Mouse (Mus musculus) hindbrain, embryonic 13.5 days (tissue): ENCODE measurements around the gene Galm. TPM values are rescaled to one million over a fixed set of nuclear protein-coding genes. Genes with fewer than 3 reads are reported as not detected.
A peak's percentile ranks its signal among the peaks of the same experiment; 100 is the strongest.

Source experiments
- ATAC-seq: fragments of 200-750 bp; cut with Nextera tagmentation; 2 replicates; pipeline ENCODE4 v1.8.0; 2017; ENCODE audit warnings: moderate TSS enrichment; ENCODE audit not compliant: low FRiP score
- H3K27ac ChIP-seq: fragments of 300-500 bp; sonication (generic); 2 replicates; pipeline ENCODE4 v1.5.1; 2015; ENCODE audit warnings: inconsistent platforms, mild to moderate bottlenecking, moderate library complexity
- H3K27me3 ChIP-seq: fragments of 300-500 bp; sonication (generic); 2 replicates; pipeline ENCODE4 v1.6.1; 2015; ENCODE audit warnings: mild to moderate bottlenecking, inconsistent platforms
- H3K36me3 ChIP-seq: fragments of 300-500 bp; sonication (generic); 2 replicates; pipeline ENCODE4 v1.6.1; 2015; ENCODE audit warnings: mild to moderate bottlenecking, inconsistent platforms
- H3K4me1 ChIP-seq: fragments of 300-500 bp; sonication (generic); replicated peaks from 2 replicates; pipeline ENCODE4 v1.6.1; 2015; ENCODE audit warnings: inconsistent platforms
- H3K4me2 ChIP-seq: fragments of 300-500 bp; sonication (generic); 2 replicates; pipeline ENCODE4 v1.6.1; 2015; ENCODE audit warnings: inconsistent platforms, mild to moderate bottlenecking, moderate library complexity
- H3K4me3 ChIP-seq: fragments of 300-500 bp; sonication (generic); 2 replicates; pipeline ENCODE4 v1.5.1; 2015; ENCODE audit warnings: mild to moderate bottlenecking, inconsistent platforms
- H3K9ac ChIP-seq: fragments of 300-500 bp; sonication (generic); 2 replicates; pipeline ENCODE4 v1.6.1; 2015; ENCODE audit warnings: mild to moderate bottlenecking, inconsistent platforms
- H3K9me3 ChIP-seq: fragments of 300-500 bp; sonication (generic); 2 replicates; pipeline ENCODE4 v1.6.1; 2016; ENCODE audit warnings: inconsistent platforms
- WGBS: fragments of 180-500 bp; shearing (Covaris S2); methylation state at CpG from one replicate; pipeline ENCODE4 v1.1.7; 2015; 5-methylcytosine and 5-hydroxymethylcytosine counted together
- polyA plus RNA-seq: library from polyadenylated mRNA; unstranded; fragments of >200 nt; fragmentation: Nextera tagmentation; extraction: Ambion mirVana; gene quantifications from 2 replicates; pipeline ENCODE4 v1.2.1, GENCODE M21; 2015

Gene Galm
- polyA plus RNA-seq, 1 experiment from 2014 or later, result 2.4 TPM

DNA sequence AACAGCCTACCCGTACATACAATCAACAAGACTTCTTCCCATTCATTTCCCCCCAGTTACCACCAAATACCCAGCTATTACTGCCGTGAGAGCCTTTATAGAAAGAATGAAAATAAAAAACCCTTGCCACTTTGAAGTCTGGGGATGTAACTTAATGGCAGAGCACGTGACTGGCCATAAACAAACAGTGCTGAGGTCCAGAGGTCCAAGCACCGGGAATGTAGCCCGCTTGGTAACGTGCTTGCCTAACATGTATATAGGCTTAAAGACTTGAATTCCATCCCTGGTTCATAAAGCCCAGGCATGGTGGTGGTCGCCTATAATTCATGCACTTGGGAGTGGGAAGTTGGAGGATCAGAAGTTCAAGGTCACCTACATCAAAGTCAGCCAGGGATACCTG, 4.6 kb downstream of the Galm start:
- no peak for ATAC-seq
- Histone ChIP-seq H3K27ac (no peak overlapping the region), H3K9ac (no peak overlapping the region), H3K4me3 (no peak overlapping the region), H3K36me3 (no peaks in the 10 kb centered on the region), H3K4me2 (no peak overlapping the region), H3K4me1 (peaks cover 9% of the 10 kb centered on the region), H3K27me3 (0 out of 2 replicates have a peak, but pooled peaks cover 7% of the 10 kb centered on the region), H3K9me3 (no peaks in the 10 kb centered on the region)
- 77% methylated on average over 7 of the region's 7 CpGs for WGBS

DNA sequence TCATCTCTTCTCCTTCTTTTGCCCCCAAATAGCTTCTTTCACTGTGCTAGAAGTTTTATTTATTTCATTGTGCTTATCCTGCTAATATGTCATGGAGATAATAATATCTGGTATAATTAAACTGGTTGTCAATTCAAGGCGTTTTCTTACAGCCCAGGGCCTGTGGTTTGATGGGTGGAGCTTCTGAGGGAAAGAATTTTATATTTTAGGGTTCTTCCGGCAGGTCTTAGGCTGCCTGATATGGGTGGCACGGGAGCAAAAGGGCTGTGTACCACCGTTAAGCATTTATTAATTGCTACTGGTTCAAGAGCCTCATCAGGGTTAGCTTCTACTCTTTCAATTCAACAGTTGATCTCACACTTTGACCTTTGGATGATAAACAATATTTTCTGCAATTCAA, 5.2 kb downstream of the Galm start:
- H3K4me2 ChIP-seq, result no peak overlapping the region
- H3K27ac ChIP-seq, result no peak overlapping the region
- H3K4me1 ChIP-seq, result peaks cover 8% of the 10 kb centered on the region
- no peak for ATAC-seq
- no peaks in the 10 kb centered on the region for H3K9me3 ChIP-seq
- WGBS, result 87% methylated on average over 4 of the region's 4 CpGs
- H3K36me3 ChIP-seq, result no peaks in the 10 kb centered on the region
- H3K4me3 ChIP-seq, result no peak overlapping the region
- no peak overlapping the region for H3K9ac ChIP-seq
- H3K27me3 ChIP-seq, result 0 out of 2 replicates have a peak, but pooled peaks cover 7% of the 10 kb centered on the region

DNA sequence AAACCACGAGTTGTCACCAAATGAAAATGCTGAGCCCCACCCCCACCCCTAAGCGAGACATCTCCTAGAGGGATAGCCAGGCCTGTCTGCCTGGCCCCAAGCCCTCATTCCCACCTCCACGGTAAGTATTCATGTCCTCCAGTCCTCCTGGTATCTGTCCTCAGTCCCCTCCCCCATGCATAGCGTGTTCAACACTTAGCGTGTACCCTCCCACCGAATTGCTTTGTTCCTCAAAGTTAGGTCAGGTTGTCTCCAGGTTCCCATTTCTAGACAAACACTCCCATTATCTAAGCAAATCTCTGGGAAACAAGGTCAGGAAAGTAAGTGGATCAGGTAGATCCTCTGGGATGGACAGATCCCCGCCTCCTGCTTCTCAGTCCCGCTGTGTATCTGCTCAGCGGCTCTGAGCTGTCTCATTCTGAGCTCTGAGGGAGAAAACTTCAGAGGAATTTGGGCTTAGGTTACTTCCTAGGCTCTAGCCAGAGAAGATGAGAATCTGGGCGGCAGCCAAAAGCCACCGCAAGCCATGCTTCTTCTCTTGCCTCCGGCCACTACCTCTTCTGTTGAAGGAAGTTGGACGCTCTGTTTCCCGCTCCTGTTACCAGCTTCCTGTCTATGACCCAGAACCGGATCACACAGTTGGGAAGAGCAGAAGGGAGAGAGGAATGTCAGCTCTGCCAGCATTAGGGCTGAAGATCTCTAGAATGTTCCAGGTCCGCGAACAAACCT, 11.3 kb downstream of the Galm start:
- H3K9me3 ChIP-seq, result no peaks in the 10 kb centered on the region
- H3K27ac ChIP-seq, result no peak overlapping the region
- H3K4me3 ChIP-seq, result no peak overlapping the region
- H3K27me3 ChIP-seq, result no peaks in the 10 kb centered on the region
- no peaks in the 10 kb centered on the region for H3K4me1 ChIP-seq
- no peak overlapping the region for H3K9ac ChIP-seq
- no peaks in the 10 kb centered on the region for H3K36me3 ChIP-seq
- H3K4me2 ChIP-seq, result no peak overlapping the region
- 86% methylated on average over 17 of the region's 17 CpGs for WGBS
- ATAC-seq, result no peak

DNA sequence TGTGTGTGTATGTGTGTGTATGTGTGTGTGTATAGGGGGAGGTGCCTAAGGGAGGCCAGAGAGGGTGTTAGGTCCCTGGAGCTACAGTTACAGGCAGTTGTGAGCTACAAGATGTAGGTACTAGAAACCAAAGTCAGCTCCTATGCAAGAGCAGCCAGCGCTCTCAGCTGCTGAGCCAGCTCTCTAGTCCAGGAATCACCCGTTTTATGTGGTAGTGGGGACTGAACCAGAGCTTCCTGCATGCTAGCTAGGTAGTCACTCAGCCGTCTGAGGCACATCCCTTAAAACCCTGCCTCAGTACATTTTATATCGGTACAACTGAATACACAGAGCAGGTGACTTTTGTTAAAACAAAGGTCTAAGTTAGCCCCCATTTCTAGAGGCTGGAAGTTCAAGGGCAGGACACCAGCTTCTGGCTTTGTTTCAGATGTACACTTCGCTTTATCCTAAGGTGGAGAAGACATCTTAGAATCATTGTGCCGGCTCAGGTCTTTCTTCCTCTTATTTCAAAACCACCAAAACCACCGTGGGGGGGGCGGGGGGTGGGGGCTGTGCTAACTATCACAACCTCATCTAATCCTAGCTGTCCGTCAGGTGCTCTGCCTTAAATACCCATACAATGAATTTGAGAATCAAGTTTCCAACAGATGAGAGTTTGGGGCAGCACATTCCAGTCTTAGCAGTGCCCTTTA, 12.6 kb downstream of the Galm start:
- H3K27me3 ChIP-seq, result no peaks in the 10 kb centered on the region
- 82% methylated on average over 9 of the region's 9 CpGs for WGBS
- H3K36me3 ChIP-seq, result no peaks in the 10 kb centered on the region
- ATAC-seq, result no peak
- H3K4me2 ChIP-seq, result no peak overlapping the region
- H3K4me1 ChIP-seq, result no peaks in the 10 kb centered on the region
- no peak overlapping the region for H3K4me3 ChIP-seq
- H3K9me3 ChIP-seq, result no peaks in the 10 kb centered on the region
- no peak overlapping the region for H3K9ac ChIP-seq
- H3K27ac ChIP-seq, result no peak overlapping the region

DNA sequence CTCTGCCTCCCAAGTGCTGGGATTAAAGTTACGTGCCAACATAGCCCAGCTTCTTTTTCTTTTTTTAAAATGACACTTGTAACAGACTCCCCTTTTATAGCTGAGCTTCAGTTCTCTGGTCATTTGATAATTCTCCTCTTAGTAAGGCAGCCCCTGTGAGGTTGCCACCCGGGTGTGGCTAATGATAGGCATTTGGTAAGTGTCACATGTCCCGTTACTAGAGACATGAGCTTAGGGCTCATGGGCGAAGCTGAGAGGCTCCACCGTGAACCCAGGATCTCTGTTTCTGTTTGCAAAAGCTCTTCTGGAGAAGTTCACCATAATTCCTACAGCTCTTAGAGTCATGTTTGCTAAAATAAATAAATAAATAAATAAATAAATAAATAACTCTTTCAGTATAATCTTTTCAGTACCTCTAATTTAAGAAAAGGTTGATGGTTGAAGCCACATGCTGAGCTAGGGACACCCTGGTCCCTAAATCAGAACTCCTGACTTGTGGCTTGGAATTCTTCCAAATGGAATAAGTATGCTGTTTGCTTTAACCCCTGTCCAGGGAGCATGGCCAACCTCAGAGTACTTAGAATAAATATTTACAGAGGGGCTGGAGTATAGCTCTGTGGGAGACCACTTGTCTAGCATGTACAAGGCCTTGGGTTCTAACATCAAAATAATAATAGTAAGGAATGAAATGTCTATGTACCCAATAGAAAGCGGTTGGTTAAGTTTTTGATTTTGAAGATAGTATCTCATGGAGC, 16.4 kb downstream of the Galm start:
- Histone ChIP-seq H3K27ac (no peak overlapping the region), H3K4me3 (no peak overlapping the region), H3K9ac (no peak overlapping the region), H3K27me3 (no peaks in the 10 kb centered on the region), H3K36me3 (no peaks in the 10 kb centered on the region), H3K4me1 (peaks cover 8% of the 10 kb centered on the region), H3K9me3 (no peaks in the 10 kb centered on the region), H3K4me2 (no peak overlapping the region)
- ATAC-seq, result no peak
- 85% methylated on average over 6 of the region's 6 CpGs for WGBS

- Histone ChIP-seq H3K27ac (no peak overlapping the region), H3K36me3 (no peaks in the 10 kb centered on the region), H3K4me3 (no peak overlapping the region), H3K4me1 (peaks cover 8% of the 10 kb centered on the region), H3K27me3 (no peaks in the 10 kb centered on the region), H3K9ac (no peak overlapping the region), H3K4me2 (no peak overlapping the region), H3K9me3 (no peaks in the 10 kb centered on the region)
- WGBS, result 64% methylated on average over 7 of the region's 7 CpGs
- ATAC-seq, result no peak
These were observed 17.9 kb downstream of the Galm start for GRCm38 (mm10) chr17:80145210-80145609.

GRCm38 (mm10) chr17:80145771-80146170, 18.5 kb downstream of the Galm start:
- 85% methylated on average over 3 of the region's 3 CpGs for WGBS
- Histone ChIP-seq H3K9me3 (no peaks in the 10 kb centered on the region), H3K4me3 (no peak overlapping the region), H3K4me1 (peaks cover 8% of the 10 kb centered on the region), H3K9ac (no peak overlapping the region), H3K27ac (no peak overlapping the region), H3K27me3 (no peaks in the 10 kb centered on the region), H3K36me3 (no peaks in the 10 kb centered on the region), H3K4me2 (no peak overlapping the region)
- no peak for ATAC-seq

GRCm38 (mm10) chr17:80148053-80148994, 21.1 kb downstream of the Galm start:
- H3K9ac ChIP-seq, result no peak overlapping the region
- H3K4me3 ChIP-seq, result no peak overlapping the region; the same call in 1 of the 2 replicates
- H3K27ac ChIP-seq, result no peak overlapping the region

GRCm38 (mm10) chr17:80148995-80149388, 21.7 kb downstream of the Galm start:
- Histone ChIP-seq H3K9ac (no peak overlapping the region), H3K9me3 (no peaks in the 10 kb centered on the region), H3K4me1 (peaks cover 8% of the 10 kb centered on the region), H3K27ac (no peak overlapping the region), H3K4me3 (no peak overlapping the region), H3K27me3 (no peaks in the 10 kb centered on the region), H3K36me3 (no peaks in the 10 kb centered on the region), H3K4me2 (no peak overlapping the region)
- 84% methylated on average over 6 of the region's 6 CpGs for WGBS
- ATAC-seq, result no peak

More at GRCm38 (mm10) chr17:80148053-80148994, 21.1 kb downstream of the Galm start:
- Histone ChIP-seq H3K27me3 (no peaks in the 10 kb centered on the region), H3K36me3 (no peaks in the 10 kb centered on the region), H3K4me1 (peaks cover 8% of the 10 kb centered on the region), H3K4me2 (peak overlapping the region; percentile 33), H3K9me3 (no peaks in the 10 kb centered on the region)
- ATAC-seq, result peak; percentile 73
- 37% methylated on average over 23 of the region's 23 CpGs for WGBS

- Histone ChIP-seq H3K36me3 (no peaks in the 10 kb centered on the region), H3K27ac (no peak overlapping the region), H3K4me2 (no peak overlapping the region), H3K4me1 (peaks cover 8% of the 10 kb centered on the region), H3K4me3 (no peak overlapping the region), H3K9ac (no peak overlapping the region), H3K27me3 (no peaks in the 10 kb centered on the region), H3K9me3 (no peaks in the 10 kb centered on the region)
- ATAC-seq, result no peak
- 28% methylated on average over 5 of the region's 5 CpGs for WGBS
These were observed 24.1 kb downstream of the Galm start for GRCm38 (mm10) chr17:80151353-80151752.

DNA sequence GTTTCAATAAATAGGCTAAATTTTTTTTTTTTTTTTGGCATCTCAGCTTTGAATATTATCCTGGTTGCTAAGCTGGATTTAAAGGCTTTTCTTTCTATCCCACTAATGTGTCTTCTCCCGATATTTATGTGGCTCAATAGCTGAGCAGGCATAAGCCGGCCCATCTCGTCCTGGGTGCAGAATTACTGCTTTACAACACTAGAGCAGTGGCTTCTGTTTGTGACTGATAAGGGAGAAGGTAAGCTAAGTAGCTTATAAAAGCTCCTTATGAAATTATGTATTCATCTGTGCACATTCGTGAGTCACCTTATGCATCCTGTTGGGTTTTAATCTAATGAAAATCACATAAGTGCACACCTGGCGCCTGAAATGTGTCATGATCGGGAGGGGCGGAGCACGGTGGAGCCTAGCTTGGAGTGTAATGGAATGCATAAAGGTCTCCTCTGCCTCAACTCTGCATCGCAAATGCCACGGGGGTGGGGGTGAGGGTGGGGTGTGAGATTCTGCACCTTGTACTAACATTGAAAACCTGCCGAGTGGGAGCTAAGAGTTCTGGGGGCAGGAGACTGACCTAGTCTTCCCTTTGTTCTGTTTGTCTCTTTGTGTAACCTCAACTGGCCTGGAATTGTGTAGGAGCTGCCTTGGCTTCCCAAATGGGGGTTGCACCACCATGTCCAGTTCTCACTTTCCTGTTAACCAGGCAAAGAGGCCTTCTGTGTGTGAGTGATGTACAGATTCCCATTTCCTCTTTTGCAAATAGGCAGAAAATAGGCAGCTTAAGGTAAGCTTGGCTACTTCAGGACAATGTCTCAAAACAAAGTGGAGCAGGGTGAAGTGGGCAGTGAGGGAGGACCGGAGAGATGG, 25.7 kb downstream of the Galm start:
- WGBS, result 75% methylated on average over 12 of the region's 12 CpGs
- Histone ChIP-seq H3K9ac (no peak overlapping the region), H3K27ac (no peak overlapping the region), H3K36me3 (no peaks in the 10 kb centered on the region), H3K4me3 (no peak overlapping the region), H3K4me1 (peaks cover 7% of the 10 kb centered on the region), H3K27me3 (no peaks in the 10 kb centered on the region), H3K9me3 (no peaks in the 10 kb centered on the region), H3K4me2 (no peak overlapping the region)
- ATAC-seq, result no peak
